Mouse (Mus musculus) heart, postnatal 0 days (tissue): ENCODE data around the gene Flvcr1. TPM values are rescaled to one million over a fixed set of nuclear protein-coding genes. Genes with fewer than 3 reads are reported as not detected.

ENCODE experiments used
- ATAC-seq: fragments of 200-750 bp; cut with Nextera tagmentation; 2 replicates; pipeline ENCODE4 v1.8.0; 2017; ENCODE audit warnings: low read depth, moderate number of reproducible peaks, moderate library complexity; ENCODE audit not compliant: insufficient read depth
- DNase-seq: peaks from one replicate; pipeline ENCODE4 v3.0.0-alpha.2; 2016; ENCODE audit warnings: low spot score
- H3K27ac ChIP-seq: fragments of 300-500 bp; sonication (generic); 2 replicates; pipeline ENCODE4 v1.5.1; 2014; ENCODE audit warnings: low read depth, mild to moderate bottlenecking
- H3K27me3 ChIP-seq: fragments of 300-500 bp; sonication (generic); 2 replicates; pipeline ENCODE4 v1.6.1; 2014; ENCODE audit warnings: low read length, mixed read lengths; ENCODE audit not compliant: control insufficient read depth, insufficient read depth
- H3K36me3 ChIP-seq: fragments of 300-500 bp; sonication (generic); replicated peaks from 2 replicates; pipeline ENCODE4 v1.6.1; 2014; ENCODE audit warnings: low read length, mixed read lengths; ENCODE audit not compliant: control insufficient read depth, insufficient read depth
- H3K4me1 ChIP-seq: fragments of 300-500 bp; sonication (generic); 2 replicates; pipeline ENCODE4 v1.6.1; 2014; ENCODE audit warnings: antibody characterized with exemption; ENCODE audit not compliant: control insufficient read depth, insufficient read depth
- H3K4me2 ChIP-seq: fragments of 300-500 bp; sonication (generic); 2 replicates; pipeline ENCODE4 v1.6.1; 2014; ENCODE audit warnings: low read depth, mild to moderate bottlenecking, low read length, moderate library complexity
- H3K4me3 ChIP-seq: fragments of 300-500 bp; sonication (generic); 2 replicates; pipeline ENCODE4 v1.5.1; 2014; ENCODE audit warnings: low read depth, low read length
- H3K9ac ChIP-seq: fragments of 300-500 bp; sonication (generic); replicated peaks from 2 replicates; pipeline ENCODE4 v1.6.1; 2014; ENCODE audit warnings: low read depth, low read length, mixed read lengths
- H3K9me3 ChIP-seq: fragments of 300-500 bp; sonication (generic); replicated peaks from 2 replicates; pipeline ENCODE4 v1.6.1; 2016; ENCODE audit warnings: low read length; ENCODE audit not compliant: control insufficient read depth
- CTCF ChIP-seq: IDR thresholded peaks from 2 replicates; pipeline ENCODE4 v1.5.1; 2016; ENCODE audit warnings: antibody characterized with exemption, control low read depth, low read depth
- EP300 ChIP-seq: IDR thresholded peaks from 2 replicates; pipeline ENCODE4 v1.6.1; 2016; ENCODE audit warnings: antibody characterized with exemption, low read depth
- WGBS: fragments of 180-500 bp; shearing (Covaris S2); extraction: QIAGEN DNeasy Blood & Tissue Kit; methylation state at CpG from one replicate; pipeline ENCODE4 v1.1.7; 2014; 5-methylcytosine and 5-hydroxymethylcytosine counted together
- polyA plus RNA-seq: library from polyadenylated mRNA; unstranded; fragments of >200 nt; fragmentation: Nextera tagmentation; extraction: Ambion mirVana; gene quantifications from 2 replicates; pipeline ENCODE4 v1.2.1, GENCODE M21; 2015
- total RNA-seq: library from RNA; depleted of rRNA; stranded (reverse); fragments of >200 nt; gene quantifications from 2 replicates; pipeline ENCODE4 v1.2.3, GENCODE M21; 2014; ENCODE audit warnings: low replicate concordance

Flvcr1 gene
- total and polyA plus RNA-seq, 2 experiments from 2014 or later: 2.4 to 5.2 TPM

GRCm38 (mm10) chr1:191071613-191072012 lies 45.7 kb upstream of the Flvcr1 start:
- WGBS: 76% methylated on average over 6 of the region's 6 CpGs
- TF ChIP-seq CTCF: no peak
- no peak for TF ChIP-seq EP300
- Histone ChIP-seq H3K9me3 (no peaks in the 10 kb centered on the region), H3K9ac (no peak overlapping the region), H3K27ac (no peak overlapping the region), H3K4me2 (no peak overlapping the region), H3K4me3 (no peak overlapping the region), H3K27me3 (no peaks in the 10 kb centered on the region), H3K36me3 (peaks cover 57% of the 10 kb centered on the region), H3K4me1 (no peaks in the 10 kb centered on the region)
- ATAC-seq (no peak), DNase-seq (no peak)

- Histone ChIP-seq H3K36me3 (peaks cover 71% of the 10 kb centered on the region), H3K9ac (no peak overlapping the region), H3K27ac (no peak overlapping the region), H3K9me3 (no peaks in the 10 kb centered on the region), H3K4me3 (no peak overlapping the region), H3K27me3 (no peaks in the 10 kb centered on the region), H3K4me1 (no peaks in the 10 kb centered on the region), H3K4me2 (no peak overlapping the region)
- no peak for DNase-seq
- TF ChIP-seq CTCF: no peak
- no peak for TF ChIP-seq EP300
- no peak for ATAC-seq
- WGBS: 83% methylated on average over 4 of the region's 4 CpGs
Observed at GRCm38 (mm10) chr1:191070259-191070658, 44.3 kb upstream of the Flvcr1 start.

GRCm38 (mm10) chr1:191068377-191068776 lies 42.4 kb upstream of the Flvcr1 start:
- DNase-seq (no peak), ATAC-seq (no peak)
- Histone ChIP-seq H3K27ac (no peak overlapping the region), H3K27me3 (no peaks in the 10 kb centered on the region), H3K9me3 (no peaks in the 10 kb centered on the region), H3K9ac (no peak overlapping the region), H3K4me2 (no peak overlapping the region), H3K4me1 (0 out of 2 replicates have a peak, but pooled peaks cover 7% of the 10 kb centered on the region), H3K36me3 (peaks cover 63% of the 10 kb centered on the region), H3K4me3 (no peak overlapping the region)
- 63% methylated on average over 5 of the region's 5 CpGs for WGBS
- no peak; the same call in 1 of the 2 replicates for TF ChIP-seq CTCF
- TF ChIP-seq EP300: no peak

- no peak for DNase-seq
- Histone ChIP-seq H3K27ac (no peak overlapping the region), H3K36me3 (peaks cover 34% of the 10 kb centered on the region), H3K4me3 (no peak overlapping the region), H3K4me1 (0 out of 2 replicates have a peak, but pooled peaks cover 16% of the 10 kb centered on the region), H3K9ac (no peak overlapping the region), H3K9me3 (no peaks in the 10 kb centered on the region), H3K27me3 (no peaks in the 10 kb centered on the region), H3K4me2 (no peak overlapping the region)
- ATAC-seq: no peak
- WGBS: 83% methylated on average over 4 of the region's 4 CpGs
- TF ChIP-seq EP300: no peak
- TF ChIP-seq CTCF: no peak
Observed at GRCm38 (mm10) chr1:191065188-191065587, 39.2 kb upstream of the Flvcr1 start.

- H3K4me2 ChIP-seq: no peak overlapping the region
- ATAC-seq (no peak), DNase-seq (no peak)
- H3K4me3 ChIP-seq: no peak overlapping the region
- WGBS: 83% methylated on average over 2 of the region's 2 CpGs
- 0 out of 2 replicates have a peak, but pooled peaks cover 16% of the 10 kb centered on the region for H3K4me1 ChIP-seq
- H3K36me3 ChIP-seq: peaks cover 30% of the 10 kb centered on the region
- no peak overlapping the region for H3K27ac ChIP-seq
- no peak overlapping the region for H3K9ac ChIP-seq
- TF ChIP-seq EP300 (no peak), CTCF (no peak)
- H3K27me3 ChIP-seq: no peaks in the 10 kb centered on the region
- no peaks in the 10 kb centered on the region for H3K9me3 ChIP-seq
Observed at GRCm38 (mm10) chr1:191064535-191064934, 38.6 kb upstream of the Flvcr1 start.

GRCm38 (mm10) chr1:191063700-191064099 lies 37.7 kb upstream of the Flvcr1 start:
- no peak overlapping the region for H3K27ac ChIP-seq

More at GRCm38 (mm10) chr1:191063700-191064099, 37.7 kb upstream of the Flvcr1 start:
- peaks cover 30% of the 10 kb centered on the region for H3K36me3 ChIP-seq
- DNase-seq: no peak
- no peaks in the 10 kb centered on the region for H3K9me3 ChIP-seq
- peak overlapping the region; percentile 78; the same call in 1 of the 2 replicates for H3K9ac ChIP-seq
- no peak for ATAC-seq
- TF ChIP-seq CTCF (no peak), EP300 (no peak)
- peak overlapping the region; percentile 80 for H3K4me2 ChIP-seq
- WGBS: 57% methylated on average over 9 of the region's 9 CpGs
- H3K27me3 ChIP-seq: no peaks in the 10 kb centered on the region
- 0 out of 2 replicates have a peak, but pooled peaks cover 16% of the 10 kb centered on the region for H3K4me1 ChIP-seq
- H3K4me3 ChIP-seq: peak overlapping the region; percentile 81
